Mouse (Mus musculus) spleen, embryonic (tissue): Measurements from ENCODE around the gene Elp6.

Source experiments
- CTCF ChIA-PET: fragments of 350-600 bp; sonication (Branson Sonifier 250); formaldehyde crosslinking; loops from one replicate; lab custom pipeline; 2022; lab: Charles Lee

Gene Elp6

GRCm38 (mm10) chr9:110351932-110352632 lies 47.1 kb downstream of the Elp6 start:
- CTCF ChIA-PET: no interaction called here

GRCm38 (mm10) chr9:110358341-110358740 lies 53.4 kb downstream of the Elp6 start:
- CTCF ChIA-PET: no interaction called here

GRCm38 (mm10) chr9:110361299-110361698 lies 56.3 kb downstream of the Elp6 start:
- CTCF ChIA-PET: no interaction called here

DNA sequence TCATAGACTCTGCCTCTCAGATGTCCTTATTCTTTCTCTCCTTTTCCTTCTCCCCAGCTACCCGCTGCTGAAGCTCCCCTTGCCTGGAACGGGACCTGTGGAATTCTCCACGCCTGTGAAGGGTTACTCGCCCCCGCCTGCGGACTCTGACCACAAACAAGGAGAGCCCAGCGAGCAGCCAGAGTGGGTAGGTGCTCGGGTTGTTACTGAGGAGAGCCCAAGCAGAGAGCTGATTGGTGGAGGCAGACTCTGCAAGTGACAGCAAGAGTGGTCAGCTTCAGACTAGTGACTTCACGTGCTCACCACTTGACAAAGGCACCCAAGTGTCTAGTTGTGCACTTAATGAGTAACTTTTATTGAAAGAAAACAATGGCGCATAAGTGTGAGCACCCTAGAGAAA lies 57.4 kb downstream of the Elp6 start:
- CTCF ChIA-PET: no interaction called here

DNA sequence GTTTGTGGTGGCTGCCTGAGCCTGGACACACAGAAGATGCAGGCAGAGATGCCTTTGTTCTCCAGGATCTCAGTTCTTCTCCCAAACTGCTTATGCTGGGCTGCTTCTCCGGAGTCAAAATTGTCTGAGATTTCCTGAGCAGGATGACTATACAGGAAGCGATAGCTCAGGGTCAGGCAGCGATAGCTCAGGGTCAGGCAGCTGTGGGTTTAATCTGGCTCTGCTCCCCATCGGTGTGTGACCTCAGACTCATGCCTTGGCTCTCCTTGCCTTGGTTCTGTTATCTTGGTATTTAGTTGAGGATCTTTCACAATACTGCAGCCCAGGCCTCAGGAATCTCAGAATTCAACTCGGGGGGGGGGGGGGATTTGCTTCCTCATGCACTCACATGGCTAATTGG lies 61.8 kb downstream of the Elp6 start:
- CTCF ChIA-PET: no interaction called here

DNA sequence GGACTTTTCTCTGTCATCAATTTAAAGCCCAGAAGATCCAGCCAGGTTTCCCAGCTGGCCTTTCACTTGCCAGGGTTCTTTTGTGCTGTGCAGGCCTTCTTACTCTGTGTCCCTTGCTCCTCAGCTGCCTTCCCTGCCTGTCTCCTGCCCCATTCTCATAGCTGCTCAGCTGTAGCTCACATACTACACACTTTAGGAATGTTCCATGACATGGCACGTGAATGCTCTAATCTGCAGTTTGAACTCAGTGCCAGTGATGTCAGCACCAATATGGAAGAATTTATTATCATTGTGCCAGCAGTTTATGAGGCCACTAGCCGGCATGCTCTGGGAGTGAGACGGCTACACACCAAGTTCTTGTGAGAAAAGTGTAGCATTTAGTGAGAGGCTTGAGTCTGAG lies 64.9 kb downstream of the Elp6 start:
- CTCF ChIA-PET: no interaction called here
